20 mouse cellular contexts compared by ENCODE assay signal in the genomic region with DNA sequence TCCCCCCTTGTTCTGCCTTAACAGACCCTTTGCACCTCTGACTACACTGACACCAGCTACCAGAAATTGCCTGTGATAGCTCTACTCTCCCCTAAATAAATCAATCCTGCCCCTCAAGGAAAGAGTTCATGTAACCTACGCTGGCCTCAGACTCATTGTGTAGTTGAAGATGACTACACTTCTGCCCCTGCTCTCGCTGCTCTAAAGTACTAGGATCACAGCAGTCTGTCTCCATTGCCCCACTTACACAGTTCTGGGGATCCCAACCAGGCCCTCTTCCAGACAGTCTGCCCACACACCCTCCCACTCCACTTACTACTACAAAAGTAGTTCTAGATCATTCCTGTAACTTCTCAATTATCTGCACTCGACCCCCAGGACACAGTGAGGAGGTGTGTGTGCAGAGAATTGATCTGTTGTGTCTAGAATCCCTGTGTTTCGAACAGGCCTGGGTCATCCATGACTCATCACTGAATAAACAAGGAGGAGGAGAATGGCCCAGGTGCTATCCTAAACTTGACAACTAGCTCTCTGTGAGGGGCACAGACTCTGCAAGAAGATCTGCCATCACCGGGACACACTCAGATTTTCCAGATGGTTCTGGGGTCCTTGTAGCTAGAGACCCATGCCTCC.
A peak's percentile ranks its signal among the peaks of the same experiment; 100 is the strongest.
DNase-seq lines count a peak whose midpoint lies in the region; ATAC-seq and TF ChIP-seq lines count a peak whose summit lies in the region.
"Had no signal": no experiment of that assay in that cellular context is flagged by ENCODE, and none has a peak within 500 bp of the region (broad histone marks: within the 10 kb centered on the region; RNA-seq: fewer than 3 reads in every experiment).

No protein-coding gene starts in this region.

- 86% methylated on average over 5 of the region's 5 CpGs for WGBS in forebrain, embryonic 10.5 days
- WGBS in forebrain, embryonic 14.5 days: 78% methylated on average over 5 of the region's 5 CpGs
- WGBS in liver, postnatal 0 days (ENCODE audit: insufficient replicate concordance): 64% methylated on average over 5 of the region's 5 CpGs
- WGBS in liver, embryonic 11.5 days: 75% methylated on average over 5 of the region's 5 CpGs

- no peak for TF ChIP-seq EP300 in liver, postnatal 0 days (IDR thresholded peaks at IDR 0.05; ENCODE audit: low read depth)

- no peak overlapping the region for H3K9ac ChIP-seq in forebrain, embryonic 14.5 days (ENCODE audit: low read length)
- H3K9ac ChIP-seq in liver, postnatal 0 days (replicated peaks): no peak overlapping the region
- no peak overlapping the region for H3K9ac ChIP-seq in liver, embryonic 11.5 days (ENCODE audit: low read depth, low read length)

- no peak for DNase-seq in forebrain, embryonic 10.5 days (ENCODE audit: extremely low spot score, low spot score)
- no peak for DNase-seq in forebrain, embryonic 14.5 days (ENCODE audit: low spot score)
- peak; percentile 75 for DNase-seq in heart, adult 11 months
- no peak for DNase-seq in heart, adult 18-20 months
- DNase-seq in liver, postnatal 0 days: no peak
- no peak for DNase-seq in liver, embryonic 11.5 days (ENCODE audit: low spot score)
- DNase-seq: adrenal gland, adult 2 months; adrenal gland, adult 8-10 months; adrenal gland, postnatal 10 days; adrenal gland, postnatal 14 days; adrenal gland, postnatal 25 days; adrenal gland, postnatal 36 days; B cell, adult 2 months; cerebellum, adult 11 months; cerebellum, adult 11-12 months; cerebellum, adult 18-20 months had no signal

- ATAC-seq in forebrain, embryonic 14.5 days: no peak
- peak; percentile 91 for ATAC-seq in liver, postnatal 0 days
- ATAC-seq in liver, embryonic 11.5 days (replicated peaks; ENCODE audit: low FRiP score): no peak
- ATAC-seq: activated CD4-positive, CD25-positive, alpha-beta regulatory T cell, adult 4 months; CD4-positive, CD25-positive, alpha-beta regulatory T cell, adult 4 months; Patski had no signal

- H3K27me3 ChIP-seq in forebrain, embryonic 10.5 days (ENCODE audit: poor library complexity, severe bottlenecking): no peaks in the 10 kb centered on the region
- H3K27me3 ChIP-seq in forebrain, embryonic 14.5 days (replicated peaks; ENCODE audit: control insufficient read depth, insufficient read depth, low read length): no peaks in the 10 kb centered on the region
- H3K27me3 ChIP-seq in liver, postnatal 0 days (ENCODE audit: insufficient read depth, low read length): no peaks in the 10 kb centered on the region
- no peaks in the 10 kb centered on the region for H3K27me3 ChIP-seq in liver, embryonic 11.5 days (replicated peaks; ENCODE audit: control insufficient read depth, insufficient read depth, low read length)
- H3K27me3 ChIP-seq: Patski had no signal

- 0 out of 2 replicates have a peak overlapping the region, but pooled peaks have one; percentile 7 for H3K27ac ChIP-seq in forebrain, embryonic 10.5 days
- H3K27ac ChIP-seq in forebrain, embryonic 14.5 days (ENCODE audit: low read depth, low read length): no peak overlapping the region
- no peak overlapping the region for H3K27ac ChIP-seq in liver, postnatal 0 days (ENCODE audit: low read depth)
- H3K27ac ChIP-seq in liver, embryonic 11.5 days (ENCODE audit: low read depth, low read length): no peak overlapping the region

- H3K36me3 ChIP-seq in forebrain, embryonic 10.5 days (replicated peaks): no peaks in the 10 kb centered on the region
- H3K36me3 ChIP-seq in forebrain, embryonic 14.5 days (ENCODE audit: control insufficient read depth, insufficient read depth, low read length): no peaks in the 10 kb centered on the region
- no peaks in the 10 kb centered on the region for H3K36me3 ChIP-seq in liver, postnatal 0 days (replicated peaks; ENCODE audit: insufficient read depth, low read length)
- H3K36me3 ChIP-seq in liver, embryonic 11.5 days (ENCODE audit: control insufficient read depth, insufficient read depth, low read length): no peaks in the 10 kb centered on the region
- H3K36me3 ChIP-seq: G1E had no signal

- no peaks in the 10 kb centered on the region for H3K9me3 ChIP-seq in forebrain, embryonic 10.5 days
- H3K9me3 ChIP-seq in forebrain, embryonic 14.5 days (replicated peaks; ENCODE audit: control insufficient read depth, low read length): no peaks in the 10 kb centered on the region
- no peaks in the 10 kb centered on the region for H3K9me3 ChIP-seq in liver, postnatal 0 days (ENCODE audit: low read length)
- no peaks in the 10 kb centered on the region for H3K9me3 ChIP-seq in liver, embryonic 11.5 days (ENCODE audit: control insufficient read depth, low read length)

- TF ChIP-seq CTCF in liver, postnatal 0 days (IDR thresholded peaks at IDR 0.05; ENCODE audit: low read depth): no peak

- H3K4me2 ChIP-seq in forebrain, embryonic 14.5 days (ENCODE audit: low read length): no peak overlapping the region
- H3K4me2 ChIP-seq in liver, postnatal 0 days (ENCODE audit: low read depth, low read length): no peak overlapping the region
- H3K4me2 ChIP-seq in liver, embryonic 11.5 days: no peak overlapping the region

- no peak overlapping the region for H3K4me3 ChIP-seq in forebrain, embryonic 10.5 days
- no peak overlapping the region for H3K4me3 ChIP-seq in forebrain, embryonic 14.5 days (ENCODE audit: low read depth, low read length)
- H3K4me3 ChIP-seq in liver, postnatal 0 days (ENCODE audit: low read depth, low read length): no peak overlapping the region
- no peak overlapping the region for H3K4me3 ChIP-seq in liver, embryonic 11.5 days (ENCODE audit: low read depth, low read length)

- H3K4me1 ChIP-seq in forebrain, embryonic 10.5 days: peaks cover 16% of the 10 kb centered on the region
- H3K4me1 ChIP-seq in forebrain, embryonic 14.5 days (ENCODE audit: control insufficient read depth, insufficient read depth, low read length): no peaks in the 10 kb centered on the region
- no peaks in the 10 kb centered on the region for H3K4me1 ChIP-seq in liver, postnatal 0 days (ENCODE audit: insufficient read depth)
- H3K4me1 ChIP-seq in liver, embryonic 11.5 days (replicated peaks; ENCODE audit: control insufficient read depth, insufficient read depth, low read length): no peaks in the 10 kb centered on the region
